8 mouse cellular contexts compared by ENCODE assay signal in the genomic region with DNA sequence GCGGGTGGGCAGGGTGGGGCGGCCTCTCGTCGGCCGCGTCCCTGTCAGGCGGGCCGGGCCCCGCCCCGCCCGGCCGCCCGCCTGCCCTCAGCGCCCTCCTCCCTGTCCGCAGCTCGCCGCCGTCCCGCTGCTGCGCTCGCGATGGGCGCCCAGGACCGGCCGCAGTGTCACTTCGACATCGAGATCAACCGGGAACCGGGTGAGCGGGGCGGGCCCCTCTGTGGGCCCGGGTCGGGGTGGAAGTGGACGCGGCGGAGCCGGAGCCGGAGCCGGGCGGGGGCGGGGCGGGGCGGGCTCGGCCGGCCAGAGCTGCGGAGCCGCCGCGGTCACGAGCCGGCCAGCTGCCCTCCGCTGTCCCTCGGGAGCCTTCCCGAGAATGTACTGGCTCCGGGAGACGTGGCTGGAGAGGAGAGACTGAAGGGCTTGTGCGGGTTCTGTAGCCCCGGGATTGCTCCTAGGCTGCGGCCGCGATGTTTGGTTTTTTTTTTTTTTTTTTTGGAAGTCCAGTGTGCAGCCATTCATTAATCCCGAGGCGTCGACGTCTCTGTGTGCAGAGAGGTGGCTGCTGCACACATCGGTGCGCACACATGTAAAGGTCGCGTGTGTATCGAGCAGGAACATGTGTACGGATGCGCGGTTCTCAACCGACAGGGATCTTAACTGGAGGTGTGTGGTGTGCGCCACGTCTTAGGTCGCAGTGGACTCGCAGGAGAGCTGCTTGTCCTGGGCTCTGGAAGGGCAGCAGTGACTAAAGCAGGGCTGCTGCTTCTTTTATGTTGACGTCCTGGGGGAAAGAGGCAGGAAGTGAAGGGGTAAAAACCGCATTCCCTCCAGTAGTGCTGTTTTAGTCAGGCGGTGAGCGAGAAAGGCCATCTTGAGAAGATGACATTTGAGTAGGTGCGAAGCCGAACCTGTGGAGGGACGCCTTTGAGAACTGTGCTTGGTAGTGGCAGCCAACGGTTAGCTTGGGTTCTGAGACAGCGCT. TPM values are rescaled to one million over a fixed set of nuclear protein-coding genes. Genes with fewer than 3 reads are reported as not detected.
A peak's percentile ranks its signal among the peaks of the same experiment; 100 is the strongest.
DNase-seq lines count a peak whose midpoint lies in the region; ATAC-seq and TF ChIP-seq lines count a peak whose summit lies in the region.

No protein-coding gene starts in this region.

- peaks cover 4% of the 10 kb centered on the region; the same call in 1 of the 2 replicates for H3K4me1 ChIP-seq in kidney, embryonic 14.5 days (ENCODE audit: control insufficient read depth, insufficient read depth, low read length)

- no peaks in the 10 kb centered on the region for H3K36me3 ChIP-seq in kidney, embryonic 14.5 days (ENCODE audit: control insufficient read depth, insufficient read depth, low read length)

- DNase-seq in B cell, adult 2 months = peak; percentile 46 to 48
- DNase-seq in ES-CJ7 (ENCODE audit: low read depth, low spot score) = peak; percentile 36
- peak; percentile 47 for DNase-seq in cerebellum, adult 9-11 months
- peak; percentile 83 for DNase-seq in gastrocnemius, adult 2 months
- peak; percentile 59 for DNase-seq in skeletal muscle tissue, adult 2 months (ENCODE audit: low read depth, low spot score)
- no peak for DNase-seq in layer of hippocampus, postnatal 14 days (ENCODE audit: low spot score in 2 of 2)

- under 1% methylated on average over 60 of the region's 87 CpGs for WGBS in kidney, embryonic 14.5 days

- H3K4me2 ChIP-seq in kidney, embryonic 14.5 days (replicated peaks; ENCODE audit: low read depth, low read length) = peak overlapping the region; percentile 91

- H3K9ac ChIP-seq in kidney, embryonic 14.5 days (ENCODE audit: low read depth, low read length) = peak overlapping the region; percentile 98

- no peaks in the 10 kb centered on the region for H3K27me3 ChIP-seq in kidney, embryonic 14.5 days (ENCODE audit: control insufficient read depth, insufficient read depth, low read length)

- TF ChIP-seq CTCF in gastrocnemius, adult 2 months (IDR thresholded peaks at IDR 0.05) = no peak

- H3K9me3 ChIP-seq in kidney, embryonic 14.5 days (ENCODE audit: control insufficient read depth, low read length) = no peaks in the 10 kb centered on the region

- peak overlapping the region; percentile 99 for H3K27ac ChIP-seq in gastrocnemius, adult 2 months
- peak overlapping the region; percentile 95 for H3K27ac ChIP-seq in kidney, embryonic 14.5 days (ENCODE audit: low read depth, low read length)

- intact Hi-C loops in gastrocnemius, adult 2 months (cut with DNase I) = loop anchor here (5.0 kb wide), 1 partner anchor 38 kb away; the partner anchor contains the start of gene Zfp651

- peak overlapping the region; percentile 82 for H3K4me3 ChIP-seq in gastrocnemius, adult 2 months
- H3K4me3 ChIP-seq in kidney, embryonic 14.5 days (ENCODE audit: low read length) = peak overlapping the region; percentile 93

- ATAC-seq in kidney, embryonic 14.5 days (ENCODE audit: low FRiP score, low TSS enrichment) = peak; percentile 71
- peak; percentile 34 for ATAC-seq in megakaryocyte, adult 5-6 weeks (ENCODE audit: poor library complexity, severe bottlenecking)

RNA-seq across cellular contexts. Expression of gene Nktr, which starts 0.7 kb away (rescaled TPM):
- 10 to 100 TPM; 41.3 to 42.6 TPM for total RNA-seq in gastrocnemius, adult 2 months (2021)
- polyA plus RNA-seq in kidney, embryonic 14.5 days (2014; fragmentation: Nextera tagmentation; extraction: Ambion mirVana) = 59.6 and 83.7 TPM in 2 replicates
- total RNA-seq in megakaryocyte, adult 5-6 weeks (2015) = 72.1 and 87.3 TPM in 2 replicates
- total RNA-seq in megakaryocyte, adult 5-6 weeks (2017) = 69.6 and 110 TPM in 2 replicates
- total RNA-seq in layer of hippocampus, postnatal 14 days (2021) = 100 to 1,000 TPM; 105 to 121 TPM

RNA-seq across cellular contexts. Expression of gene Ss18l2, which starts 9.5 kb away (rescaled TPM):
- 100 to 1,000 TPM; 108 to 137 TPM for total RNA-seq in gastrocnemius, adult 2 months (2021)
- 111 and 152 TPM in 2 replicates for polyA plus RNA-seq in kidney, embryonic 14.5 days (2014; fragmentation: Nextera tagmentation; extraction: Ambion mirVana)
- total RNA-seq in megakaryocyte, adult 5-6 weeks (2015) = 36.2 and 39.1 TPM in 2 replicates
- 29.8 and 35.7 TPM in 2 replicates for total RNA-seq in megakaryocyte, adult 5-6 weeks (2017)
- total RNA-seq in layer of hippocampus, postnatal 14 days (2021) = 10 to 100 TPM; 83.1 to 92.6 TPM

RNA-seq across cellular contexts. Expression of gene Sec22c, which starts 14.3 kb away (rescaled TPM):
- 1 to 10 TPM; 2.6 to 4.8 TPM for total RNA-seq in gastrocnemius, adult 2 months (2021)
- polyA plus RNA-seq in kidney, embryonic 14.5 days (2014; fragmentation: Nextera tagmentation; extraction: Ambion mirVana) = 5.8 and 12.0 TPM in 2 replicates
- total RNA-seq in megakaryocyte, adult 5-6 weeks (2015) = 5.9 and 8.6 TPM in 2 replicates
- total RNA-seq in megakaryocyte, adult 5-6 weeks (2017) = 4.4 and 5.2 TPM in 2 replicates
- total RNA-seq in layer of hippocampus, postnatal 14 days (2021) = 10 to 100 TPM; 26.4 to 28.7 TPM

RNA-seq across cellular contexts. Expression of gene Zfp651, which starts 39.5 kb away (rescaled TPM):
- 100 to 1,000 TPM; 127 to 157 TPM for total RNA-seq in gastrocnemius, adult 2 months (2021)
- 8.0 and 9.8 TPM in 2 replicates for polyA plus RNA-seq in kidney, embryonic 14.5 days (2014; fragmentation: Nextera tagmentation; extraction: Ambion mirVana)
- not detected in 2 replicates for total RNA-seq in megakaryocyte, adult 5-6 weeks (2015)
- total RNA-seq in megakaryocyte, adult 5-6 weeks (2017) = not detected in 2 replicates
- 100 to 1,000 TPM; 105 to 107 TPM for total RNA-seq in layer of hippocampus, postnatal 14 days (2021)

RNA-seq across cellular contexts. Expression of gene Klhl40, which starts 57.8 kb away (rescaled TPM):
- total RNA-seq in gastrocnemius, adult 2 months (2021) = 100 to 1,000 TPM; 103 to 120 TPM
- 0.08 TPM in 1 of 2 replicates, not detected in the other for polyA plus RNA-seq in kidney, embryonic 14.5 days (2014; fragmentation: Nextera tagmentation; extraction: Ambion mirVana)
- not detected in 2 replicates for total RNA-seq in megakaryocyte, adult 5-6 weeks (2015)
- total RNA-seq in megakaryocyte, adult 5-6 weeks (2017) = not detected in 2 replicates
- total RNA-seq in layer of hippocampus, postnatal 14 days (2021) = 1 to 10 TPM; 3.2 to 4.3 TPM

Comparison
In these comparisons a context has a peak if more than half of its experiments do, and no peak if none do; other contexts are left out.
1. DNase-seq: peak in B cell, adult 2 months (2 of 2), ES-CJ7 (single experiment), cerebellum, adult 9-11 months (single experiment), gastrocnemius, adult 2 months (single experiment) and skeletal muscle tissue, adult 2 months (single experiment); none in layer of hippocampus, postnatal 14 days (0 of 2).